Mouse (Mus musculus) macrophage (primary cell): Measurements from ENCODE around the gene Olfr191. TPM values are rescaled to one million over a fixed set of nuclear protein-coding genes. Genes with fewer than 3 reads are reported as not detected.

Experiments
- polyA plus RNA-seq: library from polyadenylated mRNA; stranded (reverse); fragments of 250-400 nt; gene quantifications from 3 replicates; pipeline ENCODE4 v1.2.4, GENCODE M21; 2018; ENCODE audit warnings: inconsistent platforms

Olfr191 gene
- polyA plus RNA-seq, 1 experiment from 2014 or later = not detected

Other genes with a start within 250 kb of the Olfr191 start
- not detected in 3 replicates for gene Olfr177, start 215.1 kb downstream of the Olfr191 start, polyA plus RNA-seq
- not detected in 3 replicates for gene Olfr178, start 197.8 kb downstream of the Olfr191 start, polyA plus RNA-seq
- gene Olfr181, start 161.1 kb downstream of the Olfr191 start, polyA plus RNA-seq = not detected in 3 replicates
- gene Olfr180, start 160.4 kb downstream of the Olfr191 start, polyA plus RNA-seq = not detected in 3 replicates
- not detected in 3 replicates for gene Olfr183, start 94.5 kb downstream of the Olfr191 start, polyA plus RNA-seq
- not detected in 3 replicates for gene Olfr186, start 59.5 kb downstream of the Olfr191 start, polyA plus RNA-seq
- gene Olfr187, start 50.1 kb downstream of the Olfr191 start, polyA plus RNA-seq = not detected in 3 replicates
- gene Olfr190, start 11.8 kb downstream of the Olfr191 start, polyA plus RNA-seq = not detected in 3 replicates
- gene Olfr193, start 22.1 kb upstream of the Olfr191 start, polyA plus RNA-seq = not detected in 3 replicates
- not detected in 3 replicates for gene Olfr194, start 31.2 kb upstream of the Olfr191 start, polyA plus RNA-seq
- not detected in 3 replicates for gene Olfr195, start 57.2 kb upstream of the Olfr191 start, polyA plus RNA-seq
- not detected in 3 replicates for gene Olfr196, start 80.6 kb upstream of the Olfr191 start, polyA plus RNA-seq
- gene Olfr198, start 113.7 kb upstream of the Olfr191 start, polyA plus RNA-seq = not detected in 3 replicates
- gene Olfr199, start 129.9 kb upstream of the Olfr191 start, polyA plus RNA-seq = not detected in 3 replicates
- not detected in 3 replicates for gene Olfr201, start 182.8 kb upstream of the Olfr191 start, polyA plus RNA-seq
- gene Olfr202, start 197.0 kb upstream of the Olfr191 start, polyA plus RNA-seq = not detected in 3 replicates
- gene Olfr203, start 209.1 kb upstream of the Olfr191 start, polyA plus RNA-seq = not detected in 3 replicates
- not detected in 3 replicates for gene Olfr204, start 228.4 kb upstream of the Olfr191 start, polyA plus RNA-seq
- gene Olfr205, start 241.3 kb upstream of the Olfr191 start, polyA plus RNA-seq = not detected in 3 replicates